In genomic region chr9:64423912-64424311, GRCm38 (mm10) we compare ENCODE assay signal across 12 mouse cellular contexts. TPM values are rescaled to one million over a fixed set of nuclear protein-coding genes. Genes with fewer than 3 reads are reported as not detected.
DNase-seq lines count a peak whose midpoint lies in the region.
"Had no signal": no experiment of that assay in that cellular context is flagged by ENCODE, and none has a peak within 500 bp of the region (broad histone marks: within the 10 kb centered on the region; RNA-seq: fewer than 3 reads in every experiment).

No protein-coding gene starts in this region.

- peak; percentile 15 for DNase-seq in cerebellum, adult 11-12 months
- DNase-seq in cerebellum, adult 11 months, result no peak
- peak; percentile 52 to 64 for DNase-seq in cerebellum, postnatal 10 days
- DNase-seq in cerebellum, postnatal 4 days (ENCODE audit: low spot score in 2 of 2), result no peak
- peak; percentile 24 for DNase-seq in left cerebral cortex, postnatal 4 days
- DNase-seq in left cerebral cortex, postnatal 14 days (ENCODE audit: low spot score in 2 of 2), result no peak
- DNase-seq: adrenal gland, adult 8-10 months; adrenal gland, postnatal 14 days; adrenal gland, postnatal 36 days; B cell, adult 2 months; cerebellum, adult 9-10 months; forebrain, postnatal 0 days had no signal

- intact Hi-C loops in left cerebral cortex, postnatal 4 days (cut with DNase I), result no loop called here
- intact Hi-C loops in left cerebral cortex, postnatal 14 days (cut with DNase I), result no loop called here

RNA-seq across cellular contexts. Expression of gene Megf11, which starts 38.5 kb away (rescaled TPM):
- total RNA-seq in left cerebral cortex, postnatal 4 days (2021), result 1 to 10 TPM; 3.3 to 5.2 TPM
- 10 to 100 TPM; 13.6 to 14.5 TPM for total RNA-seq in left cerebral cortex, postnatal 14 days (2021)

Comparison
In these comparisons a context has a peak if more than half of its experiments do, and no peak if none do; other contexts are left out.
1. DNase-seq: peak in cerebellum, adult 11-12 months (single experiment), cerebellum, postnatal 10 days (2 of 2) and left cerebral cortex, postnatal 4 days (single experiment); none in cerebellum, adult 11 months (single experiment), cerebellum, postnatal 4 days (0 of 2) and left cerebral cortex, postnatal 14 days (0 of 2).